Mouse (Mus musculus) testis, adult 2 months (tissue): ENCODE results near the gene 2310022A10Rik.
A peak's percentile ranks its signal among the peaks of the same experiment; 100 is the strongest.

Experiments used
- CTCF ChIP-seq: fragments of 200-500 bp; IDR thresholded peaks from 2 replicates; pipeline ENCODE4 v1.5.1; 2012; ENCODE audit warnings: low read depth, mild to moderate bottlenecking, inconsistent platforms, low read length, moderate library complexity; ENCODE audit not compliant: control insufficient read depth, insufficient read depth, insufficient replicate concordance
- POLR2A ChIP-seq: fragments of 200-500 bp; IDR thresholded peaks from 2 replicates; pipeline ENCODE4 v1.6.1; 2012; ENCODE audit warnings: low read depth, mild to moderate bottlenecking, inconsistent platforms, low read length, moderate library complexity; ENCODE audit not compliant: control insufficient read depth

DNA sequence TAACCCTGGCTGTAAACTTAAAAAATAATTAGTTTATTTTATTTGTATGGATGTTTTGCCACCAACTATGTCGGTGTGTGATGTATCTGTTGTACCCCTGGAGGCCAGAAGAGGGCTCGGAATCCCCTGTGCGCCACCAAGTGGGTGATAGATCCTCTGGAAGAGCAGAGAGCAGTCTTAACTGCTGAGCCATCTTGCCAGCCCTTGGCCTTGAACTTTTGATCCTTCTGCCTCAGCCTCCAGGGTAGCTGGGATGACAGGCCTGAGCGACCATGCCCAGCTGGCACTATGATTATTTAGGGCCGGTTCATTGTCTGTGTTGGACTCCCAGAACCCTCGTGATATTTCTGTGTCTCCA lies 44.4 kb upstream of the 2310022A10Rik start:
- TF ChIP-seq CTCF (peak; percentile 42; the same call in 1 of the 2 replicates), POLR2A (no peak)
